Mouse (Mus musculus) effector memory CD4-positive, alpha-beta T cell, adult 7 months (primary cell): ENCODE data around the gene Psg29. TPM values are rescaled to one million over a fixed set of nuclear protein-coding genes. Genes with fewer than 3 reads are reported as not detected.

Experiments
- polyA plus RNA-seq: library from polyadenylated mRNA; unstranded; fragments of 100-300 nt; shearing (Covaris generic); gene quantifications from one replicate; pipeline ENCODE4 v1.2.1, GENCODE M21; 2017

The Psg29 gene
- polyA plus RNA-seq: not detected

DNA sequence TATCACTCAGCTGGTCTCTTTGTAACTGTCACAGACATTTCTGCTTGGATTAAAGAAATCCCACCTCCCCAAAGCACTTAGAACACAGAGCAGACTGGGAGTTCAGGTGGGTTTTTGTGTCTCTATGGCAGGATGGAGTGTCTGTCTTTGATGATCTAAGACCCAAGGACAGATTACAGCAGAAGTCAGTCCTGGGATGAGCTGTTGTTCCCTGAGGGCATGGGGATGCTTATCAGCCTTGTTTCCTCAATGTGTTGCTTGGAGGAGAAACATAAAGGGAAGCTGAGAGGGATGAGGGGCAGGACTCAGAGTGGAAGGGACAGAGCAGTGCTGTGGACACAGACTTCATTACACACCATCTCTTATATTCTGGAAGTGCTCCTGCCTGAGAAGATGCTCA, at the start of gene Psg29:
Gene Psg29, plus strand, starts transcription at position 301 of the 400 bp plus-strand sequence.

Other genes with a start within 250 kb of the Psg29 start
- gene Pnmal1, start 243.8 kb upstream of the Psg29 start, polyA plus RNA-seq: 0.24 TPM
- 1.4 TPM for gene Gm42372, start 220.4 kb upstream of the Psg29 start, polyA plus RNA-seq
- gene Ccdc8, start 210.8 kb upstream of the Psg29 start, polyA plus RNA-seq: 0.11 TPM
- gene Ppp5c, start 175.6 kb upstream of the Psg29 start, polyA plus RNA-seq: 69.3 TPM
- gene Hif3a, start 141.1 kb upstream of the Psg29 start, polyA plus RNA-seq: 0.43 TPM
- gene Psg16, start 129.4 kb upstream of the Psg29 start, polyA plus RNA-seq: 0.91 TPM
- not detected for gene Ceacam3, start 53.2 kb upstream of the Psg29 start, polyA plus RNA-seq